Mouse (Mus musculus): ENCODE results near the gene Gm10974. TPM values are rescaled to one million over a fixed set of nuclear protein-coding genes. Genes with fewer than 3 reads are reported as not detected.

The Gm10974 gene
- not detected for total RNA-seq (2023)

GRCm38 (mm10) chr7:66365904-66366303 is at the start of gene Gm10974:
Gm10974 (plus strand) TSS chr7:66365905.

DNA sequence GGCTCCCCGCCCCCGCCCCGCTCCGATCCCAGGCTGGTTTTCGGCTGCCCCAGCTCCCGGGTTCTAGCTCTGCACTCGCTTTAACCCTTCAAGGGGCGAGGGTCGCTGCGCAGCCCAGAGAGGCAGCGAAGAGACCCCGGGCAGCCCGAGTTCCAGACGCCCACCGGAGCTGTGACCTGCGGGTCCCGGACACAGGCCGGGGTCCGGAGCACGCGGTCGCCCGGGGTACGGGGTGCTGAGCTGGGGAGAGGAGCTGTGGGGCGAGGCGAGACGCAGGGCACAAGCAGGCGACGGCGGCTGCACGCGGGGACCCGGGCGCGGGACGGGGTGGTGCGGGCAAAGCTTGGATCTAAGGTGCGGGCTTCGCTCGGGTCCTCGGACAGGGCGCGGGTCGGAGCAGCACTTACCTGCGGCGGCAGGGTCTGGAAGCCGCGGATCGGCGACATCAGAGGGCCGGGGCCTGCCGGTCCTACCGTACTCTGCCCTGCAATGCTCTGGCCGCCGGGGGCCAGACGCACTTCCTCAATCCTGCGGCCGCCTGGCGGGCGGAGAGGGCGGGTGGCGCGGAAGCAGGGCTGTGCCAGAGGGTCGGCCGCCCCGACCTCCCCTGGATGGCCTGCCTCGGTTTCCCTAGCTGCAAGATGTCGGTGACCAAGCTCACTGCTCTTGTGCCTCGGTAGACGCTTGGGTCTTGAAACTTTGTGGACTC is 22.3 kb downstream of the Gm10974 start, which contains the start of gene Lrrk1:
Gene Lrrk1, minus strand, starts transcription at position 538 of the 709 bp plus-strand sequence.

DNA sequence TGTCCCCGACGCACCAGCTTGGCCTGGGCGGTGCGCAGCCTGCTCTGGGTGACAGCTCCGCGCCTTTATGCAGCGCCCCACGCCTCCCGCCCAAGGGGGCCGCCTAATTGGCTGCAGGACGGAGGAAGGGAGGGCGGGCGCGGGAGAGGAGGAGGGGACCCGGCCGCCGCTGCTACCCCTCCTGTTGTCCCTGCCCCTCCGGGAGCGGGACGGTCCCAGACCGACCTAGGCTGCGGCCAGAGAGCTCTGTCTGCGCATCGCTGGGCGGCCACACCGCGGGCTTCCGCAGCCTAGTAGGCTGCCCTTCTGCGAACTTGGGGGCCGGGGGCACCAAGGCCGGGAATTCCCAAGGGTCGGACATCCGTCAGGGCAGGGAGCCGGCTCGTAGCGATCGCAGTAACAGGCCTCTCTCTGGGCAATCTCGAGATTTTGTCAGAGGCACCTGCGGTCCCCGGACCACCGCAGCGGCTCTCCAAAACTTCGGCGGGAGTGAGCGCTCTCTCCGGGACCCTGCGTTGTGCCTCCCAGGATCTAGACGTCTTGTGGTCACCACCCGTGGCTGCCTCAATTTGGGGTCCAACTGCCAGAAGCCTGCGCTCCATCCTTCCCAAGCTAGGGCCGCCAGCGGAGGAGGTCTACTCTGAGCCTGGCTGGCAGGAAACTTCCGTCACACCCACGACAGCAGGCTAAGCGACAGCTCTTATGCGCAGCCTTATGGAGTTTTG is 61.9 kb downstream of the Gm10974 start, which contains the start of gene Aldh1a3:
Gene Aldh1a3, minus strand, starts transcription at position 81 of the 725 bp plus-strand sequence.

Other genes with a start within 250 kb of the Gm10974 start
- 10 to 100 TPM; 19.6 to 26.5 TPM for gene Lrrk1, start 22.4 kb downstream of the Gm10974 start, total RNA-seq (2023)
- gene Aldh1a3, start 61.6 kb downstream of the Gm10974 start, total RNA-seq (2023), result not detected